9 mouse cellular contexts compared by ENCODE assay signal in genomic region chr12:29049105-29049511, GRCm38 (mm10).
A peak's percentile ranks its signal among the peaks of the same experiment; 100 is the strongest.
DNase-seq lines count a peak whose midpoint lies in the region; ATAC-seq lines count a peak whose summit lies in the region.
"Had no signal": no experiment of that assay in that cellular context is flagged by ENCODE, and none has a peak within 500 bp of the region (broad histone marks: within the 10 kb centered on the region; RNA-seq: fewer than 3 reads in every experiment).

No protein-coding gene starts in this region.

- no peak overlapping the region for H3K4me3 ChIP-seq in kidney, embryonic 14.5 days (ENCODE audit: low read length)
- H3K4me3 ChIP-seq in midbrain, embryonic 13.5 days (replicated peaks): no peak overlapping the region
- H3K4me3 ChIP-seq: erythroblast, embryonic 14.5 days had no signal

- H3K27me3 ChIP-seq in kidney, embryonic 14.5 days (ENCODE audit: control insufficient read depth, insufficient read depth, low read length): no peaks in the 10 kb centered on the region
- H3K27me3 ChIP-seq in midbrain, embryonic 13.5 days: no peaks in the 10 kb centered on the region

- H3K9me3 ChIP-seq in kidney, embryonic 14.5 days (ENCODE audit: control insufficient read depth, low read length): no peaks in the 10 kb centered on the region
- H3K9me3 ChIP-seq in midbrain, embryonic 13.5 days: no peaks in the 10 kb centered on the region

- no peak overlapping the region for H3K9ac ChIP-seq in kidney, embryonic 14.5 days (ENCODE audit: low read depth, low read length)
- peak overlapping the region; percentile 36; the same call in 1 of the 2 replicates for H3K9ac ChIP-seq in midbrain, embryonic 13.5 days (replicated peaks)

- no peaks in the 10 kb centered on the region for H3K36me3 ChIP-seq in kidney, embryonic 14.5 days (ENCODE audit: control insufficient read depth, insufficient read depth, low read length)
- H3K36me3 ChIP-seq in midbrain, embryonic 13.5 days: no peaks in the 10 kb centered on the region

- peak overlapping the region; percentile 67 for H3K27ac ChIP-seq in kidney, embryonic 14.5 days (ENCODE audit: low read depth, low read length)
- peak overlapping the region; percentile 85 for H3K27ac ChIP-seq in midbrain, embryonic 13.5 days

- H3K4me1 ChIP-seq in kidney, embryonic 14.5 days (ENCODE audit: control insufficient read depth, insufficient read depth, low read length): peaks cover 20% of the 10 kb centered on the region
- peaks cover 32% of the 10 kb centered on the region for H3K4me1 ChIP-seq in midbrain, embryonic 13.5 days (replicated peaks)

- DNase-seq in kidney, adult 9 months: no peak
- DNase-seq in cerebellum, adult 8-10 months: peak; percentile 25
- peak; percentile 80 for DNase-seq in forelimb bud, embryonic 11.5 days (ENCODE audit: low read depth, low spot score)
- DNase-seq in T-cell, adult 2 months (ENCODE audit: low spot score): no peak
- no peak for DNase-seq in spleen, postnatal 14 days (ENCODE audit: low spot score in 2 of 2)

- H3K4me2 ChIP-seq in kidney, embryonic 14.5 days (replicated peaks; ENCODE audit: low read depth, low read length): no peak overlapping the region
- no peak overlapping the region for H3K4me2 ChIP-seq in midbrain, embryonic 13.5 days (replicated peaks)

- peak; percentile 88 for ATAC-seq in kidney, embryonic 14.5 days (ENCODE audit: low FRiP score, low TSS enrichment)
- peak; percentile 90 for ATAC-seq in midbrain, embryonic 13.5 days
- ATAC-seq in monocyte, adult 5-6 weeks (replicated peaks; ENCODE audit: insufficient number of reproducible peaks, low FRiP score, low TSS enrichment, poor library complexity, severe bottlenecking): no peak

- WGBS in kidney, embryonic 14.5 days: 3% methylated on average over 8 of the region's 8 CpGs
- 2% methylated on average over 8 of the region's 8 CpGs for WGBS in midbrain, embryonic 13.5 days

Comparison
In these comparisons a context has a peak if more than half of its experiments do, and no peak if none do; other contexts are left out.
1. DNase-seq: peak in cerebellum, adult 8-10 months (single experiment) and forelimb bud, embryonic 11.5 days (single experiment); none in kidney, adult 9 months (single experiment), T-cell, adult 2 months (single experiment) and spleen, postnatal 14 days (0 of 2).